Mouse (Mus musculus) liver, embryonic 14.5 days (tissue): ENCODE measurements around the gene Tnfrsf4.

ENCODE experiments used
- CTCF ChIP-seq: IDR thresholded peaks from 2 replicates; pipeline ENCODE4 v1.5.1; 2016; ENCODE audit warnings: antibody characterized with exemption, low read depth, control low read depth
- EP300 ChIP-seq: IDR thresholded peaks from 2 replicates; pipeline ENCODE4 v1.6.1; 2016; ENCODE audit warnings: antibody characterized with exemption, low read depth

DNA sequence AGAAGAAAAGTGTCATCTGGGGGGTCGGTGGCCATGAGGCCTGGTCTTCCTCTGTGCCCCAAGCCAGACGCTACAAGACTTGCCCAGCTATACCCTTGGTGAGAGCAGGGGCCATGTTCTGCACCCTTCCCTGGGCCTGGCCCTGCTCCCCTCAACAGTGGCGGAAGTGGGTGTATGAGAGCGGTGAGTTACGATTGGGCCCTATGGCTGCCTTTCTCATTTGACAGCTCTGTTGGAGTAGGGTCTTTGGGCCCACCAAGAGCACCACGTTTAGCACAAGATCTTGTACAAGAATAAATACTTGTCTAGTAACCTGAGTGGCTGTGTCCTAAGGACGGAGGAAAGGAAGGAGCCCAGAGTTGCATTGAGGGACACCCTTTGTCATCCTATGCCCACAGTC lies 14.9 kb downstream of the Tnfrsf4 start:
- TF ChIP-seq CTCF (no peak), EP300 (no peak)
